Mouse (Mus musculus) adrenal gland, adult (tissue): ENCODE measurements around the gene Phox2a.

Experiments
- DNase-seq, 2 experiments: peaks; one replicate each; pipeline ENCODE4 v3.0.0; 2022 to 2023; ENCODE audit warnings: low spot score in 1 of 2; ENCODE audit not compliant: inconsistent age in 2 of 2

The Phox2a gene

GRCm38 (mm10) chr7:101837606-101838471, 19.7 kb downstream of the Phox2a start, which contains the start of gene Inppl1:
Gene Inppl1 (minus strand): TSS chr7:101838229.
- peak; percentile 94 to 98 for DNase-seq

- DNase-seq, result no peak
Measured at GRCm38 (mm10) chr7:101844186-101844585, 26.1 kb downstream of the Phox2a start.

- DNase-seq, result no peak
Measured at GRCm38 (mm10) chr7:101847934-101848333, 29.8 kb downstream of the Phox2a start.

DNA sequence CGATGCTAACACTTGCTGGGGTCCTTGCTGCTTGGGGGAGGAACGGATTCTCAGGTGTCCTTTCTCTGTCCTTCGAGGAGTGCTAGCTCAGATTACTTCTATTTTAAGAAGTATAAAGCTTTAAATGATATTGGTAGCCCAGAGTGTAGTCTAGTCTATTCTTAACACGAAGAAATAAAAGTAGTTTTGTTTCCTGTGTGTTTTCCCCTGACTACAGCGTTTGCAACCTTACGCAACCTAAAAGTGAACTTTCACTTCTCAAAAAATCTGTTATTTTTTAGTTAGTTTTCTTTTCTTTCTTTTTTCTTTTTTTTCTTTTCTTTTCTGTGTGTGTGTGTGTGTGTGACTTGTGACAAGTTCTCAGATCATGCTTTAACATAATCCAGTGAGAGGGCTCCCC, 33.6 kb downstream of the Phox2a start:
- no peak for DNase-seq

DNA sequence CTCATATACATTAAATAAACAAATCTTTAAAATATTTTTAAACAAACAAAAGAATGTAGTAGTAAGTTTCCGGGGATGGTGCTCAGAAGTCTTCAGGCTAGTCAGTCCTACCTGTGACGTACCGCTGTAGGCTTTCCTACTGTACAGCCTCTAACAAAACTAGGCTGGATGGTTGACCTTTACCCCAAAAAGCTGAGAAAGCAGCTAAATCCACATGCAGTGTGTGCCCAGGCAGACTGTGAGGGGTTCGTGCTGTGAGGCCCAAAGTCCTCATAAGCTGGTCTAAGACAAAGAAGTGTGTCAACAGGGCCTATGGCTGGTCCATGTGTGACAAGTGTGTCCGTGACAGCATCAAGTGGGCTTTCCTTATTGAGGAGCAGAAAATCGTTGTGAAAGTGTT, 34.7 kb downstream of the Phox2a start:
- no peak for DNase-seq

DNA sequence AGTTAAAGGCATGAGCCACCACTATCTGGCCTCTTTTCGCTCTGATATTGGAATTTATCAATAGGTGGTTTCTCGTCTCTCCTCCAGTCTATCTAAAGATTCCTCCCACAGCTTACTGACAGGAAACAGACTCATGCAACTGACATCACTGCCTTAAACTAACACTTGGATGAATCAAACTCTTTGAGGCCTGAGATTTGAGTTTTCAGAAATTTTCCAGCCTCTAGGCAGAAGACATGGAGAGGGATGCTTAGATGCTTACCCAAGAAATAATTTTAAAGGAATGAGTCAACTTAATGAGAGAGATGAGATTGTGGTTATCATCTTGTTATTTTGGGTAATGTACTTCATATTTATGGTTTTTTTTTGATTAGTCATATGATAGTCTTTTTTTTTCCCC, 35.7 kb downstream of the Phox2a start:
- DNase-seq, result no peak

DNA sequence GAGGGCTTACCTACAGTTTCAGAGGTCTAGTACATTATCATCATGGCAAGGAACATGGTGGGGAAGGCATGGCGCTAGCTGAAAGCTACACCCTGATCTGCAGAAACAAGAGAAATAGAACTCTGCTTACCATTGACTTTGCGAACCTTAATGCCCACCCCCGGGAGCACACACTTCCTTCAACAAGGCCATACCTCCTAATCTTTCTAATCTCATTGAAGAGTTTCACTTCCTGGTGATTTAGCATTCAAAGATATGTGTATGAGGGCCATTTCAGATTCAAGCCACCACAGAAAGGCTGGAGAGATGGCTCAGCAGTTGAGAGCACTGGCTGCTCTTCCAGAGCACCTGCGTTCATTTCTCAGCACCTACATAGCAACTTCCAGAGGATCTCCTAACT, 39.0 kb downstream of the Phox2a start, which contains the start of gene Folr2:
Gene Folr2 (minus strand): TSS at position 101 of the 400 bp plus-strand sequence.
- DNase-seq, result no peak

GRCm38 (mm10) chr7:101858362-101858761, 40.2 kb downstream of the Phox2a start:
- DNase-seq, result no peak

- no peak for DNase-seq
Measured at GRCm38 (mm10) chr7:101860978-101861377, 42.9 kb downstream of the Phox2a start.

GRCm38 (mm10) chr7:101862291-101862690, 44.2 kb downstream of the Phox2a start:
- DNase-seq, result no peak

- DNase-seq, result no peak
Measured at GRCm38 (mm10) chr7:101863415-101863814, 45.3 kb downstream of the Phox2a start, which contains the start of gene Anapc15. Gene Anapc15 (plus strand): TSS chr7:101863715.

- DNase-seq, result no peak
Measured at GRCm38 (mm10) chr7:101866491-101867265, 48.6 kb downstream of the Phox2a start.

DNA sequence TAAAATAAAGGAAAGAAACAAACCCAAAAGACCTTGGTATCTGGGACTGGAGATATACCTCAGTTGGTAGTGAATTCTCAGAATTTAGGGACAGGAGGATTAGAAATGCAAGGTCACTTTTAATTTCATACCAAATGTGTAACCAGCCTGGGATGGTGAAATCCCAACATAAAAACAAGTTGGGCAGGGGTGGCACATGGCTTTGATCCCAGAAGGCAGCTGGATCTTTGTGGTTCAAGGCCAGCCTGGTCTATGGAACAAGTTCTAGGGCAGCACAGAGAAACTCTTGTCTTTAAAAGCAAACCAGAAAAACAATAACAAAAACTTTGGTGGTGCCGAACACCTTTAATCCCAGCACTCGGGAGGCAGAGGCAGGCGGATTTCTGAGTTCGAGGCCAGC, 49.4 kb downstream of the Phox2a start:
- peak in 1 of 2 experiments; percentile 60 for DNase-seq

DNA sequence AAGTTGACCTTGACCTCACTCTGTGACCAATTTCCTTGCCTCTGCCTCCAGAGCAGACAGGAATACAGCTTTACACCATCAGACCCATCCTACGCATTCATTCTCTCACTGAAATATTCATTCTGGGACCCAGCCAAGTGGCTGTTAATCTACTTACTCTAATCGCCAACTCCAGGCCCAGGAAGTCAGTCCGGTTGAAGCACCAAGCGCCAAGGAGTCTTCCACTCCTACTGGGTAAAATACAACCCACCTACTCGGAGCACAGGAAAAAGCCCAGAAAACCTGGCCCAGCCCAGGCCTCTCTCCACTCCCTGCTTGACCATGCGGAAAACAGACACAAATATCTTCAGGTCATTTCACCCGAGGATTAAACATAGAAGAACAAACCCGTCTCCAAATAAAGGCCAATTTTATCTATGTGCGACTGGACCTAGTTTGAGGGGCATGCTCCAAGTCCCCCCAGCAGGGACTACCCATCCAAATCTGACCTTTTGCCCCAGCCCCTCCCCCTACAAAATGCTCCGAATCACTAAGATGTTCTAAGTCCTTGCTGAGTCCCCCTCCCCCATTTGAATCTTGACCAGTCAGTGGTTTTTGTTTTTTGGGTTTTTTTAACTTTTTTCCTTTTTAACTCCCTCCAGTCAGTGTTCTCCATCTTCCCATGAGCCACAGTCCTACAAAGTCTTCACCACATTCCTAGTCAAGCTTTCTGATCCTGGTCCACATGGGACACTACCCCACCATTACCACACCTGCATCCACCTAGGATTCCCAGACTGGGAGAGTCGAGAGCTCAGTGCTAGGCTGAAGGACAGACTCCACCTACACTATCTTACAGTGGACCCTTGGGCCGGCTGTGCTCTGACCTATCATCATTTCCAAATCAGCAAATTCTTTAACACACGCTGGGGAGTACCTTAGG, 50.4 kb downstream of the Phox2a start:
- no peak for DNase-seq

- DNase-seq, result no peak
Measured at GRCm38 (mm10) chr7:101869163-101869500, 51.0 kb downstream of the Phox2a start.

GRCm38 (mm10) chr7:101870629-101871028, 52.5 kb downstream of the Phox2a start, which contains the start of gene Folr1:
Gene Folr1 (minus strand): TSS chr7:101870788.
- DNase-seq, result no peak

GRCm38 (mm10) chr7:101871296-101871695, 53.2 kb downstream of the Phox2a start:
- peak; percentile 31 to 75 for DNase-seq
